Mouse (Mus musculus) liver, adult 10 weeks (tissue): ENCODE results near the gene Cacng4. TPM values are rescaled to one million over a fixed set of nuclear protein-coding genes. Genes with fewer than 3 reads are reported as not detected.

ENCODE experiments used
- polyA plus RNA-seq: library from polyadenylated mRNA; stranded (reverse); fragments of 350-450 nt; fragmentation: Illumina TruSeq; extraction: RNeasy Lipid Tissue Mini Kit (QIAGEN cat#74804); gene quantifications from one replicate; pipeline ENCODE4 v1.2.3, GENCODE M21; 2014; ENCODE audit warnings: low read depth, low replicate concordance

Cacng4 gene
- not detected for polyA plus RNA-seq

GRCm38 (mm10) chr11:107794547-107795269 is at the start of gene Cacng4:
Gene Cacng4 (minus strand): TSS chr11:107794557.

GRCm38 (mm10) chr11:107716332-107716938 is 77.9 kb downstream of the Cacng4 start, which contains the start of gene Cacng1:
Gene Cacng1 (minus strand): TSS chr11:107716522.

Other genes starting within 250 kb of the Cacng4 start
- gene Helz, start 246.6 kb downstream of the Cacng4 start, polyA plus RNA-seq, result 3.2 TPM
- gene Cacng1, start 78.0 kb downstream of the Cacng4 start, polyA plus RNA-seq, result not detected
- gene Cacng5, start 120.5 kb upstream of the Cacng4 start, polyA plus RNA-seq, result not detected